Mouse (Mus musculus): ENCODE data around the gene Vash2. TPM values are rescaled to one million over a fixed set of nuclear protein-coding genes. Genes with fewer than 3 reads are reported as not detected.

Gene Vash2
- polyA plus RNA-seq, 1 experiment = 4.7 TPM

DNA sequence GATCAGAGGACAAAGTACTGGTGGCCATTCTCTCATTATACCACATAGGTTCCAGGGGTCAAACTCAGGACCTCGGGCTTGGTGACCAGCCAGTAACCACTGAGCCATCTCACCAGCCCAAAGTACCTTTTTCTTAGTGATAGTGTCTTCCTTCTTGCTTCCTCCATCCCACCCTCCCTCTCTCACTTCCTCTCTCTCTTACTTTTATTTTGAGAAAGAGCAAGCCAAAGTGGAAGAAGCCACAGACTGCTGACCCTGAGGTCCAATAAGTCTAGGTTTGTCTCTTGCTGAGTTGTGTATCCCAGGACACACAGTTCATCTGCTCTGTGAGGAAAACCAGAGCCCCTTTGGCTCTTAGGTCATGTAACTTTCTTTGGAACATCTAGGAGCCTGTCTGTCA, 1.4 kb upstream of the Vash2 start:
- Histone ChIP-seq H3K9me3 (replicated peaks; ENCODE audit: control insufficient read depth, insufficient read depth, low read length, poor library complexity, severe bottlenecking) (no peaks in the 10 kb centered on the region), H3K9ac (ENCODE audit: low read depth, poor library complexity, severe bottlenecking) (no peak overlapping the region), H3K4me1 (ENCODE audit: control insufficient read depth, insufficient read depth, low read length) (no peaks in the 10 kb centered on the region), H3K36me3 (ENCODE audit: control insufficient read depth, insufficient read depth, low read length, poor library complexity, severe bottlenecking) (no peaks in the 10 kb centered on the region), H3K4me3 (ENCODE audit: low read depth, low read length) (no peak overlapping the region), H3K27ac (ENCODE audit: insufficient read depth, low read length) (no peak overlapping the region), H3K27me3 (ENCODE audit: control insufficient read depth, insufficient read depth, low read length, poor library complexity, severe bottlenecking) (no peaks in the 10 kb centered on the region)
- no peak for TF ChIP-seq CTCF (IDR thresholded peaks at IDR 0.05; ENCODE audit: low read depth, low read length)
- no peak for TF ChIP-seq EP300 (IDR thresholded peaks at IDR 0.05; ENCODE audit: insufficient read depth, low read depth, low read length)
- no peak for TF ChIP-seq POLR2A (IDR thresholded peaks at IDR 0.05; ENCODE audit: insufficient read depth, low read length)

DNA sequence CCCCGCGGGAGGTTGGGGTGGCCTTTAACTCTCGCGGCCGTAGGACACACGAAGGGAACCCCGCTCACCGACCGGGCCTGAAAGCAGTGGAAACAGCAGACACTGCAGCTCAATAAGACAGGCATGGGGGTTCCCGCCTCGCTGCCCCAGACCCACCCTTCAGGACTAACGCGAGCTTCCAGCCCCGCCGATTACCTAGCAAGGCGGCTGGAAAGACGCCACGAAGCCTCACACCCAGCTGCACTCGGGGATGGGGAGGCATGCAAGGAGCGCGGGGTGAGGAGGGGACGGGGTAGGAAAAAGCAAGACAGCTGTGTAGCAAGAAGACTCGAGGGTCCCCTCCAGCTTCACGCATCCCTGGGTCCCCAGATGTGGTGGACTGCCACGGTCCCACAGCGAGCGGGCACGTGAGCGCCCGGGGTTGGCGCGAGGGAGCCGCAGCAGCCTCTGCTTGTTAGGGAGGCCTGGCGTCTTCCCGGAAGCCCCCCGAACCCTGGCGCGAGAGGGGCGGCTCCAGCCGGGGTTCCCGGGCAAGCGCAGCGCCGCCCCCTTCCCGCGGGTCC, 504 bp downstream of the Vash2 start:
- Histone ChIP-seq H3K27me3 (ENCODE audit: control insufficient read depth, insufficient read depth, low read length, poor library complexity, severe bottlenecking) (no peaks in the 10 kb centered on the region), H3K9me3 (replicated peaks; ENCODE audit: control insufficient read depth, insufficient read depth, low read length, poor library complexity, severe bottlenecking) (no peaks in the 10 kb centered on the region), H3K9ac (ENCODE audit: low read depth, poor library complexity, severe bottlenecking) (peak overlapping the region; percentile 63), H3K4me3 (ENCODE audit: low read depth, low read length) (peak overlapping the region; percentile 57), H3K4me1 (ENCODE audit: control insufficient read depth, insufficient read depth, low read length) (no peaks in the 10 kb centered on the region), H3K27ac (ENCODE audit: insufficient read depth, low read length) (no peak overlapping the region), H3K36me3 (ENCODE audit: control insufficient read depth, insufficient read depth, low read length, poor library complexity, severe bottlenecking) (no peaks in the 10 kb centered on the region)
- TF ChIP-seq EP300 (IDR thresholded peaks at IDR 0.05; ENCODE audit: insufficient read depth, low read depth, low read length) (no peak), CTCF (IDR thresholded peaks at IDR 0.05; ENCODE audit: low read depth, low read length) (no peak), POLR2A (IDR thresholded peaks at IDR 0.05; ENCODE audit: insufficient read depth, low read length) (no peak)

DNA sequence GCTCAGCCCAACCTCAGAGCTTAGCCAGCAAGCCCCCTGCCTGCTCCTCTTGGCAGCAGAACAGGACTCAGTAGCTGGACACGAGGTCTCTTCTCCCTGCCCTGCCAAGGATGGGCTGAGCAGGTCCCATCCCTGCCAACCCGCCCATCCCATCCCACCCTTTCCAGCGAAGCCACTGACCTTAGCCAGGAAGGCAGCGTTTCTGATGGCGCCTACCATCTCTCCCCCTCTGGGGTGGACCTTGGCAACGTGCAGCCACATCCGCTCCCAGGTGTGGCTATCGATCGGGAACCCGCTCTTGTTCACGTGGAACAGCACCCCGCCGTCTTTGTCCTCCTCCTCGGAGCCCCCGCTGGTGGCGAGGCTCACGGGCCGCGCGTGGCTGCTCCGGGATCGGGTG, 1.1 kb downstream of the Vash2 start:
- TF ChIP-seq CTCF (IDR thresholded peaks at IDR 0.05; ENCODE audit: low read depth, low read length) = no peak
- no peak for TF ChIP-seq POLR2A (IDR thresholded peaks at IDR 0.05; ENCODE audit: insufficient read depth, low read length)
- no peak for TF ChIP-seq EP300 (IDR thresholded peaks at IDR 0.05; ENCODE audit: insufficient read depth, low read depth, low read length)
- H3K4me3 ChIP-seq (ENCODE audit: low read depth, low read length) = peak overlapping the region; percentile 57
- peak overlapping the region; percentile 63 for H3K9ac ChIP-seq (ENCODE audit: low read depth, poor library complexity, severe bottlenecking)
- H3K9me3 ChIP-seq (replicated peaks; ENCODE audit: control insufficient read depth, insufficient read depth, low read length, poor library complexity, severe bottlenecking) = no peaks in the 10 kb centered on the region
- H3K4me1 ChIP-seq (ENCODE audit: control insufficient read depth, insufficient read depth, low read length) = no peaks in the 10 kb centered on the region
- H3K27me3 ChIP-seq (ENCODE audit: control insufficient read depth, insufficient read depth, low read length, poor library complexity, severe bottlenecking) = no peaks in the 10 kb centered on the region
- H3K27ac ChIP-seq (ENCODE audit: insufficient read depth, low read length) = no peak overlapping the region
- H3K36me3 ChIP-seq (ENCODE audit: control insufficient read depth, insufficient read depth, low read length, poor library complexity, severe bottlenecking) = no peaks in the 10 kb centered on the region

DNA sequence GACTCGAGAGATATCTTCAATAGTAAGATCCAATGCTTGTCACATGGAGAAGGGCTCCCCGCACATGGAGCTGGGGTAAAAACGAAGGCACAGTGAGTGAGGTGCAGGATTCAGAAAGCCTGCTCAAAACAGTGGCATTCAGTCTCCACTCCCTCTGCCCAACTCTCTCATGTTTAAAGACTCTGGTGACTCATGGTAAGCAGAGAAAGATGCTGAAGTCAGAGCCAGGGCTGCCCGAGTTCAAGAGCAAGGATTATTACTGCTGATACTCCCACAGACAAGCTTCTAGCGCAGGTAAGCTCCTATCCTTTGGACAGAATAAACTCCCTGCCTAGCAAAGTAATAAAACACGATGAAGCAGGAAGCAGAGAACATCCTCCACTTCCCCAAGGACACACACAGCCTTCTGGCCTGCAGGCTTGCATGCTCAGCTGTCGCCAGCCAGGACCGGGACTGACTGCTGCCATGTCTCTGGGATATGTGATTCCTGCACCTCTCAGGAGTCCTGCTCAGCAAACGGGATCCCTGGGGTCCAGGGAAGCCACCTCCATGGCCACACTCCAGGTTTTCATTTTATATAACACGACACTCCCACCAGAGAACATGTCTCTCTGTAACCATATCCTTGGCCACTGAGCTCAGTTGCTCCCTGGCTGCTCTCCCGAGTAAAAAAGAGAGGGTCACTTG, 2.1 kb downstream of the Vash2 start:
- TF ChIP-seq POLR2A (IDR thresholded peaks at IDR 0.05; ENCODE audit: insufficient read depth, low read length) (no peak), EP300 (IDR thresholded peaks at IDR 0.05; ENCODE audit: insufficient read depth, low read depth, low read length) (no peak), CTCF (IDR thresholded peaks at IDR 0.05; ENCODE audit: low read depth, low read length) (no peak)
- H3K9ac ChIP-seq (ENCODE audit: low read depth, poor library complexity, severe bottlenecking) = no peak overlapping the region
- H3K27ac ChIP-seq (ENCODE audit: insufficient read depth, low read length) = no peak overlapping the region
- no peak overlapping the region for H3K4me3 ChIP-seq (ENCODE audit: low read depth, low read length)
- H3K9me3 ChIP-seq (replicated peaks; ENCODE audit: control insufficient read depth, insufficient read depth, low read length, poor library complexity, severe bottlenecking) = no peaks in the 10 kb centered on the region
- H3K4me1 ChIP-seq (ENCODE audit: control insufficient read depth, insufficient read depth, low read length) = no peaks in the 10 kb centered on the region
- no peaks in the 10 kb centered on the region for H3K36me3 ChIP-seq (ENCODE audit: control insufficient read depth, insufficient read depth, low read length, poor library complexity, severe bottlenecking)
- H3K27me3 ChIP-seq (ENCODE audit: control insufficient read depth, insufficient read depth, low read length, poor library complexity, severe bottlenecking) = no peaks in the 10 kb centered on the region

DNA sequence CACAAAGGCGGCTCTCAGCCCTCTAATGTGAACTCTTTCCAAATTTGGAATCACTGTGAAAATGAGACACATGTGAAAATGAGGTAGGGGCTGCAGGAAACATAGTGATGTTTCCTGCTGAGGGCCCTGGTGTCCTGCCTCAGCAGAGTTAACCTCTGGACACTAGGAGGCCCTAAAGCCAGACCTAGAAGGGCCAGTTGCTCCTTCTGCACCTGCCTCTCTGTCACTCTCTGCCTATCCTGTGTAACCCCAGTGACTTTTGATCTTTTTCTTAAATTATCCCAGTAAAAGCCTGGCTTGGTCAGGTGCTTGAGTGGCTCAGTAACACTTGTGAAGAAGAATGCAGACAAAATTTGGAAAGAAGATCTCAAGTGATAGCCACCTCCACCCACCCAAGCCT, 4.3 kb downstream of the Vash2 start:
- H3K36me3 ChIP-seq (ENCODE audit: control insufficient read depth, insufficient read depth, low read length, poor library complexity, severe bottlenecking) = no peaks in the 10 kb centered on the region
- H3K9ac ChIP-seq (ENCODE audit: low read depth, poor library complexity, severe bottlenecking) = no peak overlapping the region
- no peak overlapping the region for H3K27ac ChIP-seq (ENCODE audit: insufficient read depth, low read length)
- no peaks in the 10 kb centered on the region for H3K9me3 ChIP-seq (replicated peaks; ENCODE audit: control insufficient read depth, insufficient read depth, low read length, poor library complexity, severe bottlenecking)
- no peaks in the 10 kb centered on the region for H3K4me1 ChIP-seq (ENCODE audit: control insufficient read depth, insufficient read depth, low read length)
- H3K27me3 ChIP-seq (ENCODE audit: control insufficient read depth, insufficient read depth, low read length, poor library complexity, severe bottlenecking) = no peaks in the 10 kb centered on the region
- TF ChIP-seq POLR2A (IDR thresholded peaks at IDR 0.05; ENCODE audit: insufficient read depth, low read length) = no peak
- no peak overlapping the region for H3K4me3 ChIP-seq (ENCODE audit: low read depth, low read length)

DNA sequence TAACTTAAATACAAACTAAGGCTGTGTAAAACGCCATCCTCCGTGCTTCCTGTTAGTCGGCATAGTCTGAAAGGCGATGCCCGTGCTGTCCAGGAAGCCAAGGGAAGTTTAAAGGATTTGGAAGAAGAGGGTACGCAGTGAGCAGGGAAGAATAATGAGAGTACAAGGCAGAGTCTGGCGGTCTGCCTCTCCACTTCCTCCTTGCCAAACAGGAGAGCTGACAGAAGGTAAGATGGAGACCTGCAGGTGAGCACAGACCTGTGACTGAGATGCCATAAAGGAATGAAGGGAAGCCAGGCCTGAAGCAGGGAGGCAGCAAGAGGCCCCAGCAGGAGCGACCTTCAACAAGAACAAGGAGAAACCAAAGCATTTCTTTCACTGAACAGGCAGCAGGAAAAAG, 4.9 kb downstream of the Vash2 start:
- no peak overlapping the region for H3K9ac ChIP-seq (ENCODE audit: low read depth, poor library complexity, severe bottlenecking)

More for the DNA sequence above, 4.9 kb downstream of the Vash2 start:
- Histone ChIP-seq H3K36me3 (ENCODE audit: control insufficient read depth, insufficient read depth, low read length, poor library complexity, severe bottlenecking) (no peaks in the 10 kb centered on the region), H3K4me3 (ENCODE audit: low read depth, low read length) (no peak overlapping the region), H3K9me3 (replicated peaks; ENCODE audit: control insufficient read depth, insufficient read depth, low read length, poor library complexity, severe bottlenecking) (no peaks in the 10 kb centered on the region), H3K27ac (ENCODE audit: insufficient read depth, low read length) (no peak overlapping the region), H3K4me1 (ENCODE audit: control insufficient read depth, insufficient read depth, low read length) (no peaks in the 10 kb centered on the region), H3K27me3 (ENCODE audit: control insufficient read depth, insufficient read depth, low read length, poor library complexity, severe bottlenecking) (no peaks in the 10 kb centered on the region)
- no peak for TF ChIP-seq EP300 (IDR thresholded peaks at IDR 0.05; ENCODE audit: insufficient read depth, low read depth, low read length)
- TF ChIP-seq CTCF (IDR thresholded peaks at IDR 0.05; ENCODE audit: low read depth, low read length) = no peak
- TF ChIP-seq POLR2A (IDR thresholded peaks at IDR 0.05; ENCODE audit: insufficient read depth, low read length) = no peak
